Mouse (Mus musculus): ENCODE results near the gene Arpp21. TPM values are rescaled to one million over a fixed set of nuclear protein-coding genes. Genes with fewer than 3 reads are reported as not detected.

Gene Arpp21
- polyA plus RNA-seq, 1 experiment from 2014 or later: 2.4 TPM

GRCm38 (mm10) chr9:112249753-112250152, 14.0 kb upstream of the Arpp21 start:
- Histone ChIP-seq H3K36me3 (no peaks in the 10 kb centered on the region), H3K27me3 (replicated peaks) (no peaks in the 10 kb centered on the region), H3K4me3 (no peak overlapping the region), H3K9me3 (no peaks in the 10 kb centered on the region), H3K27ac (replicated peaks) (no peak overlapping the region), H3K4me2 (no peak overlapping the region), H3K9ac (no peak overlapping the region), H3K4me1 (no peaks in the 10 kb centered on the region)
- 43% methylated on average over 4 of the region's 4 CpGs for WGBS
- no peak for ATAC-seq (ENCODE audit: extremely low read depth, insufficient number of reproducible peaks, low FRiP score, low TSS enrichment)

DNA sequence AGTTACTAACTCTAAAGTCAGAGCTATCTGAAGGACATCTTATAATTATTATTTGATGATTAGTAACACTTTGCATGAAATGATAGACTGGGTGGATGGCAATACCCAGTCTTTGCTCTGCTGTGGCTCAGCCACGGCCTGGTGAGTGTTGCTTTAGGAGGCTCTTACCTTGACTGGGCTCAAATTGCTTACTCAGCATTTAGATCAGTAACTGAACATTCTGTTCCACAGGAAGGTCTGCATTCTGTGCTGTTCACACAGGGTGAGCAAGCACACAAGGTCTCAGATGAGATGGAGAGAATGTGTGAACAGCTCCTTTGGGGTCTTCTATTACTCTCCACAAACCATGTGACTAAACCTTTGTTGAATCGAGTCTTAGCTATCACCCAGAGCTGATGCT, 11.4 kb upstream of the Arpp21 start:
- H3K27me3 ChIP-seq (replicated peaks): no peaks in the 10 kb centered on the region
- no peaks in the 10 kb centered on the region for H3K36me3 ChIP-seq
- H3K9me3 ChIP-seq: no peaks in the 10 kb centered on the region
- no peak for ATAC-seq (ENCODE audit: extremely low read depth, insufficient number of reproducible peaks, low FRiP score, low TSS enrichment)
- no peaks in the 10 kb centered on the region for H3K4me1 ChIP-seq
- 65% methylated on average over 2 of the region's 2 CpGs for WGBS
- no peak overlapping the region for H3K4me2 ChIP-seq
- no peak overlapping the region for H3K27ac ChIP-seq (replicated peaks)
- H3K9ac ChIP-seq: no peak overlapping the region
- H3K4me3 ChIP-seq: no peak overlapping the region

DNA sequence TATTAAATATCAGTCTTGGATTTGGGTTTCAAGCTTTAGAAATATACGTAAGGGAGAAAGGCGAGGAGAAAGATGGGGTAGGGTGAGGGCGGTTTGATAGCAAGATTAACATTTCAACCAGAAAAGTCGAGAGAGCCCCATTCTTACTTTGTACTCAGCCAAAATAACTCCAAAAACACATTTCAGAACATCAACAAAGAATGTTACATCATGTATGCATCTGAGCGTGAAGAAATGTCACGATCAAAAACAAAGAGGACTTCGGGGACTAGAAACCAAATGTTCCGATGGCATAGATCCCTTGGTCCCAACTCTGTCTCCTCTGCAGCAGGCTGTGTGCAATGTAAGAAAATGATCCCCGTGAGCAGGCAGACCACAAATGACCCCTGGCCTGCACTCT, 2.4 kb upstream of the Arpp21 start:
- H3K27me3 ChIP-seq (replicated peaks): peaks cover 50% of the 10 kb centered on the region
- peaks cover 15% of the 10 kb centered on the region for H3K4me1 ChIP-seq
- no peak overlapping the region for H3K4me3 ChIP-seq
- no peaks in the 10 kb centered on the region for H3K36me3 ChIP-seq
- no peak overlapping the region for H3K4me2 ChIP-seq
- 77% methylated on average over 9 of the region's 9 CpGs for WGBS
- no peaks in the 10 kb centered on the region for H3K9me3 ChIP-seq
- no peak overlapping the region for H3K27ac ChIP-seq (replicated peaks)
- no peak overlapping the region for H3K9ac ChIP-seq
- no peak for ATAC-seq (ENCODE audit: extremely low read depth, insufficient number of reproducible peaks, low FRiP score, low TSS enrichment)

- peaks cover 66% of the 10 kb centered on the region for H3K27me3 ChIP-seq (replicated peaks)
- no peaks in the 10 kb centered on the region for H3K9me3 ChIP-seq
- no peak for ATAC-seq (ENCODE audit: extremely low read depth, insufficient number of reproducible peaks, low FRiP score, low TSS enrichment)
- peaks cover 15% of the 10 kb centered on the region for H3K4me1 ChIP-seq
- no peak overlapping the region for H3K27ac ChIP-seq (replicated peaks)
- H3K4me3 ChIP-seq: no peak overlapping the region
- 78% methylated on average over 8 of the region's 8 CpGs for WGBS
- H3K9ac ChIP-seq: no peak overlapping the region
- H3K36me3 ChIP-seq: no peaks in the 10 kb centered on the region
- no peak overlapping the region for H3K4me2 ChIP-seq
These were observed 813 bp upstream of the Arpp21 start for GRCm38 (mm10) chr9:112236551-112236950.

DNA sequence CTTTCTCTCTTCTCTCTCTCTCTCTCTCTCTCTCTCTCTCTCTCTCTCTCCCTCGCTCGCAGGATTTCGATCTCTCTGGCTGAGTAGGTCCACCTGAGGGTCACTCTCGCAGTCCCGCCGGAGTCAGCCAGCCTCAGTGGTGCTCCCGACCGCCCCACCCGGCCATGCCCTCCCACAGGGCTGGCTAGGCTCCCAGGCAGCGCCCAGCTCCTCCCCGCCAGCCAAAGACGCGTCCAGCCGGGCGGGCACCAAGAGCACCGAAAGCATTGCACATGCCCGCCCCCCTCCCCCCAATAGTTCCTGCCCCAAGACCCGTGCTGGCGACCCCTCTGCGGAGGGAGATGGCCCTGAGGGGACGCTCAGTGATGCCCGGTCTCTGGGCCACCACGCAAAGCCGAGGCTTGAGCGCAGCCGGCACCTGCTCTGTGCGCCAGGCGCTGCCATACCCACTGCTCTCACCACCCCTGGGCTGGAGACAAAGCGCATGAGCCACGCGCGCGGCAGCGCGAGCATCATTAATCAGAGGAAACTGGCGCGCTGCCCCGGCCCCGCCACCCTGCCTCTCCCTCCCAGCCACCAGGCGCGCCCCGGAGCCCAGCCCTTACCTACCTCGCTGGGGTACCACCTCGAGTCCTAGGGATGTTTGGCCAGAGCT, 570 bp downstream of the Arpp21 start:
- Histone ChIP-seq H3K9ac (peak overlapping the region; percentile 70), H3K27me3 (replicated peaks) (peaks cover 76% of the 10 kb centered on the region), H3K27ac (replicated peaks) (no peak overlapping the region)

DNA sequence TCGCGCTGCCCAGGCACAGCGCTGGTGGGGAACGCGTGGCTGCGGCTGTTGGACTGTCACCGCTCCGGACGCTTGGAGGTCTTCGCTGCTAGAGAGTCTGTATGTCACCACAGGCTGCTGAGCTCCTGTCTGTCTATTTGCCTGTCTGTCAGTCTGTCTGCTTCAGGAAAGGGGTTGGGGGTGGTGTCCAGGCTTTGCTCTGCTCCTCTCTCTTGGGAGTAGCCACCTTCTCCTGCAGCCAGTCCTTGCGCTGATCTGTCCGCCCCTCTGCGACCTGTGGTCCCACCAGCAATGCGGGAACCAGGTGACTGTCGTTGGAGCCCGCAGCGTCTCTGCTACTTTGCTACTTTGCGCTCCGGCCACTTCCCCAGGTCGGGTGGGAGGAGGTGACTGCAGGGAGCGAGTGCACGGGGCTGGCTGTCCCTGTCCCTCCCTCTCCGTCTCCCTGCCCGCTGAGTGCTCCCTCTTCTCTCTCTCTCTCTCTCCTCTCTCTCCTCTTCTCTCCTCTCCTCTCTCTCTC, 1.2 kb downstream of the Arpp21 start:
- peak overlapping the region; percentile 70 for H3K9ac ChIP-seq
- ATAC-seq (ENCODE audit: extremely low read depth, insufficient number of reproducible peaks, low FRiP score, low TSS enrichment): no peak
- peaks cover 15% of the 10 kb centered on the region for H3K4me1 ChIP-seq
- no peaks in the 10 kb centered on the region for H3K36me3 ChIP-seq
- no peaks in the 10 kb centered on the region for H3K9me3 ChIP-seq
- H3K27ac ChIP-seq (replicated peaks): no peak overlapping the region
- peak overlapping the region; percentile 57 for H3K4me3 ChIP-seq
- peak overlapping the region; percentile 89 for H3K4me2 ChIP-seq
- H3K27me3 ChIP-seq (replicated peaks): peaks cover 79% of the 10 kb centered on the region
- 2% methylated on average over 24 of the region's 24 CpGs for WGBS

More for the DNA sequence above, 570 bp downstream of the Arpp21 start:
- Histone ChIP-seq H3K4me1 (peaks cover 15% of the 10 kb centered on the region), H3K4me2 (peak overlapping the region; percentile 89), H3K9me3 (no peaks in the 10 kb centered on the region), H3K36me3 (no peaks in the 10 kb centered on the region), H3K4me3 (peak overlapping the region; percentile 57)
- ATAC-seq (ENCODE audit: extremely low read depth, insufficient number of reproducible peaks, low FRiP score, low TSS enrichment): peak; percentile 35; the same call in 1 of the 2 replicates
- under 1% methylated on average over 39 of the region's 44 CpGs for WGBS

GRCm38 (mm10) chr9:112233822-112234504, 1.8 kb downstream of the Arpp21 start:
- Histone ChIP-seq H3K4me1 (peaks cover 15% of the 10 kb centered on the region), H3K9ac (peak overlapping the region; percentile 70), H3K4me3 (peak overlapping the region; percentile 57), H3K27ac (replicated peaks) (no peak overlapping the region), H3K36me3 (no peaks in the 10 kb centered on the region), H3K4me2 (peak overlapping the region; percentile 89), H3K9me3 (no peaks in the 10 kb centered on the region), H3K27me3 (replicated peaks) (peaks cover 79% of the 10 kb centered on the region)
- 18% methylated on average over 12 of the region's 12 CpGs for WGBS
- ATAC-seq (ENCODE audit: extremely low read depth, insufficient number of reproducible peaks, low FRiP score, low TSS enrichment): no peak

DNA sequence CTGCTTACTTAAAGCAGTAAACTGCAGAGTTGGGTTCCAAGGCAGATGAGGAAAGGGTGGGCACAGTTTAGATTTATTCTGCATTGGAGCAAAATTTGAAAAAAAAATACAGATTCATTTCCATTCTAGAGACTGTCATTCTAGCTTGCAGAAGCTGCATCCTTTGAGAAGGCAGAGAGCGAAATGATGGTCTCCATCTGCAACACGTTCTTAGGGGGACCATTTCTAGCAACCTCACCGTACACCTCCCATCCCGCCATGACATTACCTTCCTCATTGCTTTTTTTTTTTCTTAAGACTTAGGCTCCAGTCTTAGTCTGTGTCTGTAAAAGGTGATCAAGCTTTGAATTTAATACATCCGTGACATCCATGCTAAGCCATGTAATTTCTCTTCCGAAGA, 2.4 kb downstream of the Arpp21 start:
- no peak for ATAC-seq (ENCODE audit: extremely low read depth, insufficient number of reproducible peaks, low FRiP score, low TSS enrichment)
- H3K27me3 ChIP-seq (replicated peaks): peaks cover 78% of the 10 kb centered on the region
- no peaks in the 10 kb centered on the region for H3K36me3 ChIP-seq
- H3K27ac ChIP-seq (replicated peaks): no peak overlapping the region
- H3K9me3 ChIP-seq: no peaks in the 10 kb centered on the region
- H3K9ac ChIP-seq: no peak overlapping the region
- WGBS: 67% methylated on average over 6 of the region's 6 CpGs
- H3K4me3 ChIP-seq: no peak overlapping the region
- peaks cover 15% of the 10 kb centered on the region; the same call in 1 of the 2 replicates for H3K4me1 ChIP-seq
- no peak overlapping the region for H3K4me2 ChIP-seq

GRCm38 (mm10) chr9:112231935-112232575, 3.7 kb downstream of the Arpp21 start:
- Histone ChIP-seq H3K9me3 (no peaks in the 10 kb centered on the region), H3K4me1 (peaks cover 23% of the 10 kb centered on the region), H3K36me3 (no peaks in the 10 kb centered on the region), H3K4me2 (no peak overlapping the region), H3K27ac (replicated peaks) (no peak overlapping the region), H3K4me3 (no peak overlapping the region), H3K27me3 (replicated peaks) (peaks cover 67% of the 10 kb centered on the region), H3K9ac (no peak overlapping the region)
- ATAC-seq (ENCODE audit: extremely low read depth, insufficient number of reproducible peaks, low FRiP score, low TSS enrichment): no peak
- WGBS: 61% methylated on average over 8 of the region's 8 CpGs

DNA sequence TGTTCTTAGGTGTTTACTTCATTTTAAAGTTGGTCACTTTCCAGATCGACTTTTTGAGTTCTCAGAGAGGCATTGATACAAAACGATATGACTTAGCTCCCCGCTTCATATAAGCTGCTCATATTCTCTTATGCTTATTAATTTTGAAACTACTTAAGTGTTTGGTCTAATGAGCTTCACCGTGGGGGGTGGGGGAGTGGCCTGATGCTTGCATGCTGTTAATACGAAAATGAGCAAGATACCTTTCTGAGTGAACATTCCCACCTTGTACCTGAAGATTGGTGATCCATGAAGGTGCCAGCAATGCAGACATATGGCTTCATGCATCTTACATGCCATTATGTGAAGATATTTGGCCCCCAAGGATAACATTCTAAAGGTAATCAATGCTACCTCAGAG, 4.4 kb downstream of the Arpp21 start:
- 72% methylated on average over 5 of the region's 5 CpGs for WGBS
- Histone ChIP-seq H3K4me1 (peaks cover 24% of the 10 kb centered on the region), H3K9ac (no peak overlapping the region), H3K9me3 (no peaks in the 10 kb centered on the region), H3K4me2 (no peak overlapping the region), H3K27ac (replicated peaks) (no peak overlapping the region), H3K36me3 (no peaks in the 10 kb centered on the region), H3K27me3 (replicated peaks) (peaks cover 61% of the 10 kb centered on the region), H3K4me3 (no peak overlapping the region)
- no peak for ATAC-seq (ENCODE audit: extremely low read depth, insufficient number of reproducible peaks, low FRiP score, low TSS enrichment)

- Histone ChIP-seq H3K4me1 (peaks cover 24% of the 10 kb centered on the region), H3K4me3 (no peak overlapping the region), H3K27ac (replicated peaks) (no peak overlapping the region), H3K9ac (no peak overlapping the region), H3K9me3 (no peaks in the 10 kb centered on the region), H3K36me3 (no peaks in the 10 kb centered on the region), H3K27me3 (replicated peaks) (peaks cover 56% of the 10 kb centered on the region), H3K4me2 (no peak overlapping the region)
- WGBS: 61% methylated on average over 4 of the region's 4 CpGs
- ATAC-seq (ENCODE audit: extremely low read depth, insufficient number of reproducible peaks, low FRiP score, low TSS enrichment): no peak
These were observed 4.9 kb downstream of the Arpp21 start for GRCm38 (mm10) chr9:112230716-112231361.

Measured in heart, embryonic 13.5 days (tissue).